Mouse (Mus musculus): ENCODE data around the gene Mgst3.

GRCm38 (mm10) chr1:167357387-167357786, 36.3 kb downstream of the Mgst3 start:
- no peak for TF ChIP-seq CTCF (IDR thresholded peaks at IDR 0.05; ENCODE audit: borderline replicate concordance, insufficient read depth, low read depth, low read length)
- no peak for TF ChIP-seq POLR2A (IDR thresholded peaks at IDR 0.05; ENCODE audit: borderline replicate concordance, insufficient read depth, low read length)

All from cerebellum, adult 2 months (tissue).